Mouse (Mus musculus) liver (tissue): ENCODE data around the gene Cmip.

Source experiments
- DNase-seq: peaks from one replicate; pipeline ENCODE4 v3.0.0-alpha.2; 2020; ENCODE audit warnings: mixed read lengths

Cmip gene

DNA sequence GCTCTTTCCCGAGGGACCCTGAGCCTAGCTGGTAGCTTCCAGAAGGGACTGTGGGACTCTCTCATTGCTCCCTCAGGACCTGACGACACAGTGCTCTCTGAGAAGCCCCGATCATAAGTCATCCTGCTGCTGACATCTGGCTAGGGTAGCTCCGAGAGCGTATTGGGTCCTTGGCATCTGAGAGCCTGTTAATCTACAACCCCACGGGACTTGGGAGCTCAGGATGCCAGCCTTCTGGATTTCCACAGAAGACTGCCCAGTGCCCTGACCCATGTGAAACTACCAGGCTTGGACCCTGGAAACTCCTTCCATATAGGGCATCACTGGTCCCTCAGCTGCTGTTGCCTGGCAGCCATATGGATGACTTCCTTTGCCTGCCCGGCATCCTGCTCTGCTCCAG is 43.3 kb downstream of the Cmip start:
- DNase-seq: no peak

DNA sequence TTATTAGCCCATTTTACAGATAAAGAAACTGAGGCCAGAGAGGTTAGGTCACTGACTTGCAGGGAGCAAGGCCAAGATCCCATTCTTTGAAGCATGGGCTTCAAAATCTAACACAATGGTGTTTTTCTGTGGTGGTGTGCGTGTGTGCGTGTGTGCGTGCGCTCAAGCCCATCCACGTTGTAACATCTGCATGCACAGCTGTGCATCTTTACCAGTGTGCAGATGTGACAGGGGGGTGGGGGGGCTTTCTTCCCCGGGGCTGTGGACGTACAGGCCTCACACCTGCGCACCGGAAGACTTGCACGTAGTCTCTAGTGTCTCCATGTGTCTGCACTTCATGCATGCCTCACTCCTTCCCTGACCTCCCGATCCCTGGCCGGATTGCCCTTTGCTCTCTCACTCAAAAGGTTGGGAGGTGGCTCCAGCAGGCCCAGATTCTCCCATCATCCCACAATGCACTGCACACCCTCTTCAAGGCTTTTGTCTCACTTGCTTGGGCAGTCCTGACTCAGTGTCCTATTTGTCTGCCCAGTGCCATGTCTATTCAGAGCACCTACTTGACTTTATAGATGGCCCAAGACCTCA is 44.7 kb downstream of the Cmip start:
- no peak for DNase-seq

DNA sequence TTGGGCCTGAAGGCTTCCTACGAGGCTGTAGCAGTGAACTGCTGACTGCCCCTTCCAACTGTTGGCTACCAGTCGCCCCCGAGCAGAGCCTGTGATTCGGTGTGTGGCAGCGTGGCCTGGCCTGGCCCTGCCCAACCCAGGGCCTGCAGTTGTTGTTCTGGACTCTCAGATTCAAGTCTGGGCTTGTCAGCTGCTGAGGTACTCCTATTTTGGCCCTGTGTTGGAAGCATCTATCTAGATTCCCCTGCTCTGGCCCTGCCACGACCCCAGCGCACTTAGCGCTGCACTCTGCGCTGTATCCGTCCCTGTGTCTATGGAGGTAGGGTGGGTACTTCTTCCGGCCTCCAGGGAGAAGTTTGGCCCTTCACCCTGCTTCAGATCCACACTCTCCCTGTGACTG is 45.2 kb downstream of the Cmip start:
- DNase-seq: no peak

DNA sequence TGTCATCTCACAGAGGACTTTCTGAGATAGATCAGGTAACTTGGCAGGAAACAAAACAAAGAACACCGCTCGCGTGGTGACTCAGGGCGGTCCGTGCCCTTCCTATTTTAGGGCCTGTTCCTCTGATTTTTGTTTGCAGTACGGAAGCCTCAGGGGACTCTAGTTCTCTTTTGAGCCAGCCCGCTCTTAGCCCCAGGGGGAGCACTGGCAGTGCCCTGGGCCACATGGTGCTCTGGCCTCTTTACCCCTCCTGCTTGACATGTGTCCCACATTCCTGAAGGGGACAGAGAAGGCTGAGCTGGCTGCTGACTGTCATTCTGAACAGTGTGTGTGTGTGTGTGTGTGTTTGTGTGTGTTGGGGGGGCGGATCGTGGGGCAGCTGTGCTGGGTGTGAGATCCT is 46.8 kb downstream of the Cmip start:
- no peak for DNase-seq

DNA sequence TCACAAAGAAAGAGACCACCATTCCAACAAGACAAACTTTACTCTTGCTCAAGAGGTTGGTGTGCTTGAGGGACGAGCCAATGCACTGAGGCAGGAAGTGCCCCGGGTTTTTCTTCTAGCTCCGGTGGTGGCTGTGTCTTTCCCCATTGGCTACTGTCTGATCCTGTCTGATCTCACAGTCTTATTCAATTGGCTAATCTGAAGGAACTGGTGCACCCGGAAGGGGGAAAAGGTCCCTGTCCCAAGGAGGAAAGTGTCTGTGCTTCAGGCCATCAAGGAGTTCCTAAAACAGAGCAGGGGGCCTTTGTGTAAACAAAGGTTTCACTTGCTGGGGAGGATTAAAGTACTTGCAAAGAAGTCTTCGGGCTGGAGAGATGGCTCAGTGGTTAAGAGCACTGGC is 48.5 kb downstream of the Cmip start:
- DNase-seq: no peak

DNA sequence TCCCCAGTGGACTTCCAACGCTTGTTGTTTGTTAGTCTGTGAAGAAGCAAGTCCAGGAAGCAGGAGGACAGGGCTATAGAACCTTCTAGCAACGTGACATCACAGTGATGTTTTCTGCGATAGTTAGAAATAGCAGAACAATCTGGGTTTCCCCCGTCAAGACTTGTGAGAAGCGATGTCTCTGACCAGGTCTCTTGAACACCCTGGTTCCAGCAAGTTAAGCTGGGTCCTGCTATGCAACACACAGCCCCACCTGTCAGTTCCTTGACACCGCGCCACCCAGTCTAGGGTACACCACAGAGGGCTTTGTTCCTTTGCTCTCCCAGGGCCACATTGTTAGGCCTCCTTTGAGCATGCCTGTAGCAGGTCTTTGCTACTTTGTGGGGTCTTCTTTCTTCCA is 49.9 kb downstream of the Cmip start:
- no peak for DNase-seq

DNA sequence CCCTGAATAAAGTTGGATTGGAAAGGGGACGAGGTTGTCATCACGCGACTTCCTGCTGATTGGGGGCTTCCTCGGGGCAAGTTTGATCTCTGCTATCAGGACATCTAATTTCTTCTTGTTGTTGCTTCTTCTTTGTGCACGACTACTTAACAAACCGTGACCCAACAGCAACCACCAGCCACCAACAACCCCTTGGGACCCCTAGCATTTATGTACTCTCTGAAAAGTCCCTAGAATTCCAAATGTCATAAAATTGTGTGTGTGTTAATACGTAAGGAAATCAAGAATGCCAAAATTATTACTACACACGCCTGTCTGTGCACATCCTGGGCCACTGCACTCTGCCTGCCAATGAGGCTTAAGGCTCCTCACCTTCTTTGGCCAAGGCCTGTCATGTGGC is 50.4 kb downstream of the Cmip start:
- DNase-seq: no peak

DNA sequence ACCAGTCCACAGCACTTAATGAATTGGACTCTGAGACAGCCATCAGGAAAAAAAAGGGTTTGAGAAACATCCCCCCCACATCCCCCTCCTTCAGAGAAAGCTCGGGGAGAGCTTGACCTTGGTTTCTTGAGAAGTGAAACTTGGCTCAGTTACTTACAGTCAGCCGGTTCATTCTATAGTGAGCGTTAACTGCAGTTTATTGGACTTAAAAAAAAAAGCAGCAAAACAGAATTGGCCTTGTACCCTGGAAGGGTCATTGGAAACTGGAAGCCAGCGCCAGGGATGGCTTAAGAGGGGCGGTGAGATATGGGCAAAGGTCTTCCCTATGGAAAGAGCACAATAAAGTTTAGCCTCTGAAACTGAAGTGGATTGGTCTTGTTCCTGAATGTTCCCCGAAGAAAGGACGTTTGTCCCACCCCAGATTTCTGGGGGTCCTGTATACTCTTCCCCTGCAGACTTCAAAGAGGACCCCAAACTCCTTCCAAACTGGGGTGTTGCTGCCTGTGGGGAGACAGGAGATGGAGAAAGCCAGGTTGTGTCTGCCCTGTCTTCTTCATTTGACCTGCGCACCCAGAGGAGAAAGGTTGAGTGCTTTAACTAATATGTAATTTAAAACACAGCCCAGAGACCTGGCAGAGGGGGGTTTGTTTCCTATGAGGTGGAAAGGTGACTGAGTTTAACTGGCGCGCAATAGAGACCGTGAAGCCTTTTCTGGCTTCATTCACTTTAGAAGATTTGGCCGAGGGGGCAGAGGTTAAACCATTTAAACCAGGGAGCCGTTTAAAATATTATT is 51.6 kb downstream of the Cmip start:
- no peak for DNase-seq

DNA sequence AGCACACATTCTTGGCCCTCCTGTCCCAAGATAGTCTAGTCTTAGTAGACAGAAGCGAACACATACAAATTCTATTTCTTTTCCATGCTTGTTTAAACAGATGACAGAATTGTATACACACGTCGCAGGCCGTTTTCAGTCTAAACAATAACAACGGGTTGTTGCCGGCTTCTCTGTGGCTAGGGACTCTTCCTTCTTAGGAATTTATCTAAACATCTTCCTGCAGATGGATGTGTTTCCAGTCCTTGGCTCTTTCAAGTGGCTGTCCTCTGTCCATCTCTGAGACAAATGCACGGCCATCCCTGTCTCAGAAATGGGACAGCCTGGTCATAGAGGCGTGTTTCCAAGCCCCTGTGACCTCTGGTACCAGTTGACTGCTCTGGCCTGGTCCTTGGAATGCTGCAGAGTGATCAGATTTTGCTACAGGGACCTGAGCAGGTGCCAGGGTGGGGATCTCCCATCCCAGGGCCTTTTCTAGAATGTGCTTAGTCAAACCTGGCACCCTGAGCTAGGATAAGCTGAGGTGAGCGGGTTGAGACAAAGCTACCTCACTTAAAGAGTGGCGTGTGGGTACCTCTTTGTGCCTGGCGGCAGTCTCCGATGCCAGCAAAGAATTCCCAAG is 52.9 kb downstream of the Cmip start:
- DNase-seq: no peak

DNA sequence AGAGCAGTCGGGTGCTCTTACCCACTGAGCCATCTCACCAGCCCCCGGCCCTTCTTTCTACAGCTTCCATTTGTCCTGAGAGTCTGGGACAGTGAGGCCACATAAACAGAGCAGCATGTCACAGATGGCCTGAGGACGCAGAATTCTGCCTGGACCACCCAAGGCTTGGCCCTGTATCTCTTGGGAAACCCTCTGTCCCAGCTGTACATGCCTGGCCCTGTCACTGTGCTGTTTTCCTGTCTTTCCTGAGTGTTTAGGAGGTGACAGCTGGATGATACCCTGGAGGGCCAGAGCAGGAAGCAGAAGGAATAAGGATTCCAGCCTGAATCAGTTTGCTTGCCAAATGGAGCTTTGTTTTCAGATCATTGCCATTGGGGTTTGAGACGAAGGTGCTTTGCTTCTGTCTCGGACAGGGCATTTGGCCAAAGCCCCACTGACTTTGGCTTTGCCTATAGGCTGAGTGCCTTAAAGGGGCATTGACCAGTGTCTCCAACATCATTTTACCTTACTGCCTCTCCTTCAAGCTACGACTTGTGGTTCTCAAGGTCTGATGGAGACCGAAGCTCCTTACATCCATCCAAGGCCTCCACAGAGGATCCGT is 54.2 kb downstream of the Cmip start:
- no peak for DNase-seq

DNA sequence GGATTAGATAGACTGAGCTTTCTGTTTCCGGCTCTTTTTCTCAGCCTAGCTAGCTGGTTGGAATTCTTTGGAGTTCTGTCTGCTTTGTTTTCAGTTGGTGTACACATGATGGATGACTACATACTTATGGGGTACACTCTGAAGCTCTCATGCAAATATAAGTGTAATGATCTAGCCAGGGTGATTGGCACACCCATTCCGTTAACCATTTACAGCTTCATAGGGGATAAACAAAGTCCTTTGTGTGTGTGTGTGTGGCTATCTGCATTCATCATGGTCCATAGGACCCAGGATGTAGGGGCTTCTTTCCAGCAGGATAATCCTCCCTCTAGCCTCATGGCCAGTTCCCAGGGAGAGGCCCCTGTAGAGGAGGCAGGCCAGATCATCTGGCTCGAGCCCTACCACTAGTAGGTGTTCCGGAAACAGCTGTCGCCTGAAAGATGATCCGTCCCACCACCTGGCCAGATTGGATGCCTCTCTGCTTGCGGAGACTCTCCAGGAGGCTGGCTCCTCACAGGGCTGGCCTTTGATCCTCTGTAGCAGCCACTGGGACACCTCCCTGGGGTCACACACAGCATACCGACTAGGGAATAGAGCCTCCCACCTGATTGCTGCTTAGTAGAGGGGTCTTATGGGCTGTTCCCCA is 57.6 kb downstream of the Cmip start:
- DNase-seq: no peak

DNA sequence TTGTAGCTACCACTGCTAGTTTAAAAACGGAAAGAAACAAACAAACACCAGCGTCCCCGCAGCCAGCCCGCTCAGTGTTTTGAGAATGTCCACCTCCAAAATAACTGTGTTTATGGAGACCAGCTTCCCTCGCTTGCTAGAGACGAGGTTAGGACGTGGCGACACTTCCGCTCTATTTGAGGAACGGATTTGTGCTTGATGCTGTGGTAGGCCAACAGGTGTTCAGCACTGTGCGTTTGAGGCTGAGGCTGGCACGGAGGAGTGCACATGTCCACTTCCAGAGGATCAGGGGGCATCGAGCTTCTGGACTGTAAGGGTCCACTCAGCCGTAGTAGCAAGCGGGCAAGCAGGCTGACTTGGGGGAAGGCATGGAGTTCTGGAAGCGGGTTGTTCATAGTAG is 58.9 kb downstream of the Cmip start:
- no peak for DNase-seq

DNA sequence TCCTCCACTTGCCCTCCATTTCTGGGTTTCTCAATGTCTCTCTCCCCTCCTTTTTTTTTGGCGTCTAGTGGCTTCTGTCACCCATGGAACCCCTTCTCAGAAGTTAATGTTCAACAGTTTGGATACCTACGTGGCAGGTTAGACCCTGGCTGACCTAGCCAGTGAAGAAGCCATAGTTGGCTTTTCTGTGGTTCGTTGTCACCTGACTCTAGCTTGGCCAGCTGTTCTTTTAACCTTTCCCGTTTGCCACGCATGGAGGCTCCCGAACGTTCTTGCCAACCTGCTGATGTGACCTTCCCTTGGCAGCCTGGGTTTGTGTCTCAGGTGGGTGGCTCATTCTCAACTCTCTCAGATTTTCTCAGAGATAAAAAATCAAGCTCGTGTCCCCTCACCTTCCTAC is 60.6 kb downstream of the Cmip start:
- DNase-seq: no peak

DNA sequence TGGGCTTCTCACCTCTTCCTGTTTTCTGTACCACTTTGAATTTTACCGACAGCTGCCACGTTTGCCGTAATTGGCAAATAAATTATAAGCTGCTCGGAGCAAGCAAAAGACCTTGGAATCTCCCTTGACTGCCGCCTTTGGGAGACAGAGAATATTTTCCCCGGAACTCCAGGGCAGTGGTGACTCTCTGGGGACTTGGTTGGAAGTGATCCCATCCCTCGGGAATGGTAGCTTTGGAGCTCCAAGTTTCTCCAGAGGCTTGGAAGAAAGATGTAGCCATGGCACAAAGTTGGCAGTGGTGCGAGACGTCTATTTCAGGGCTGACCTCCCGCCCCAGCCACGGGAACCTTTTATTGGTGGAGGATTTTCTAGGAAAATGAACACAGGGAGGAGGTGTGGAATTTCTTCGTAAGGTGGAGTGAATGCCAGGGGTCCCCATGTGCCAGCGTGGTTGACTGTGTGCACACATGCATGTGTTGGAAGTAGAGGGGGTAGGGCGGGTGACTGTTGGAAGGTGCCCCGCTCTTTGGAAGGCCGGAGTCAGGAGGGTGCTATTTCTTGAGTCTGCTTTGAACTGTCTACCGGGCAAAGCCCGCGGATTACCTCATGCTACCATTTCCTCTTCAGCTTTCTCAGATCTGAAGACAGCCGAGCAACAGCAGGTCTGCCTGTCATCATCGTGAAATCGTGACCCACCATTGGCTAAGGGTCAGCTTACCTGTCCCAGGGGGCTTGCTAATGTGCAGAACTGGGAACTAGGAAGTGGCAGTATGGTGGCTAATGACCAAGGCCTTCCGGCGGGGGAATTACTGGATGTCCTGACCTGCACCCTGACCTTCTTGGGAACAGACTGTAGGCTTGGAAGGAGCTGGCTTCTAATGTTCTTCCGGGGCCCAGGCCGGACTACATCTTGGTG is 62.3 kb downstream of the Cmip start:
- no peak for DNase-seq

DNA sequence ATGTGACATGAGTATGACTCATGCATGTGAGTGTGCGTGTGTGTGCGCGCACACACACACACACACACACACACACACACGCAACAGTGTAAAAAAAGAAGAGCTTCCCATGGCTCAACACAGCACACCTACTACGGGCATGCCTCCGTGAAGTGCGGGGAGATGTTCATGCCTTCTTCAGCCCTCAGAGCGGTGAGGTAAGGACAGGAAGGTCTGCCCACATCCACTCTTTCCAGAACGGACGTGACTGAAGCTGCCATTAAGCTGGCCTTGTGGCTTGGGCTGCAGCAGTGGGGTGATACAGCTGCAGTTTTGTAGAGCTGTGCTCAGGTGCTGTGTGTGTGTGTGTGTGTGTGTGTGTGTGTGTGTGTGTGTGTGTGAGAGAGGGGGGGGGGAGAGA is 63.8 kb downstream of the Cmip start:
- no peak for DNase-seq

DNA sequence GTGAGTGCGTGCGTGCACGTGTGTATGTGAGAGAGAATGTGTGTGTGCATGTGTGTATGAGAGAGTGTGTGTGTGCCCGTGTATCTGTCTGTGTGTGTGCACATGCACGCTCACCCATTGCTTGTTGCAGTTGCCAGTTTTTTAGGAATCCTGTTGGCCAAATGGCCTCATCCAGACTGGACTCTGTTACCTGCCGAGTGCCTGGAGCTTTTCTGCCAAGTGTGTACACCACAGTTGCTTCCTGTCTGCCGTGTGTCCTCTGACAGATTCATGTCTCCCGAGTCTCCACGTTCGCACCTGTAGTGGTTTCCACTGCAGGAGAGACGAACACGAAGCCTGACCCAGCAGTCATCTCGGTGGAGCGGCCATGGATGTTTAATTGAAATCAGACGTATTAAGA is 64.4 kb downstream of the Cmip start:
- no peak for DNase-seq

DNA sequence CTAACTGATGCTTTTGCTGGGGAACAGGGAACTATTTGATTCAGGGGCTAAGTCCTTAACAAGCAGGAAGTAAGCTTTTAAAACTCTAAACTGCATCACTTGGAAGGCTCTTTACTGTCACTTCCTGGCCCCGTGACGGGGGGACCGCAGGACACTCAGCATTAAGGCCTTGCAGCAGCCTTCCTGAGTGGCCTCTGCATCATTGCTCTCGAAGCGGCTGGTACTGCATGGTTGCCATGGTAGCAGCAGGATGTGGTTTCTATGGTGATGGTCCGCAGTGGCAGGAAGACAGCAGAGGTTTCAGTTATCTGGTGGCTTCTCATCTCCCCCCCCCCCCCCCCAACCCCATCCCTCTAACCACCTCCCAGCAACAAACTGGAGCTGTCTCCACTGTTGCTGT is 65.2 kb downstream of the Cmip start:
- DNase-seq: no peak

DNA sequence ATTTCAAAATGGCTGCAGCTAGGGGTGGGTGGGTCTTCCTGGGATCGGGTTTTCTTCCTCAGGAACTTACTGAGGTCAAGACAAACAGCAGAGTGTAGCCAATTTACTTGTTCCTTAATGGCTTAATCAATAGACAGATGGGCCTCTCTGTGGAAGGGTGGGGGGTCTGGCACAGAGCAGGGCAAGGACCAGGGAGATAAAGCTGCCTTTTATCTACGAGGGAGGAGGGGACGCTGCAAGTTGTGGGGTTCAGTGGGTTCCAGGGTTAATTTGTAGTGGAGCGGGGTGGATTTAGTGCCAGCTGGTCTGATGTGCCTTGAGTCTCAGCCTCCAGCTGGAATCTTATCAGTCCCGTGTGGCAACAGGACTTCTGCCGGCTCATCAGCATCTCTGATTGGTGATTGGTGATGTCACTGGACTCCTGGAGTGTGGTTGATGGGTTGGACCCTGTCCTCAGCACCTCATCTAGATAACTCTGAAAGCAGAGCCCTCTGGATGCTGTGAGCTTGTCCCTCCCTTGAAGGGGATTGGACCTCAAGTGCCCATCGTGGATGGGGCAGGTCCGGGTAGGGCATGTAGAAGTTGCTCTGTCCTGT is 65.9 kb downstream of the Cmip start:
- no peak for DNase-seq

DNA sequence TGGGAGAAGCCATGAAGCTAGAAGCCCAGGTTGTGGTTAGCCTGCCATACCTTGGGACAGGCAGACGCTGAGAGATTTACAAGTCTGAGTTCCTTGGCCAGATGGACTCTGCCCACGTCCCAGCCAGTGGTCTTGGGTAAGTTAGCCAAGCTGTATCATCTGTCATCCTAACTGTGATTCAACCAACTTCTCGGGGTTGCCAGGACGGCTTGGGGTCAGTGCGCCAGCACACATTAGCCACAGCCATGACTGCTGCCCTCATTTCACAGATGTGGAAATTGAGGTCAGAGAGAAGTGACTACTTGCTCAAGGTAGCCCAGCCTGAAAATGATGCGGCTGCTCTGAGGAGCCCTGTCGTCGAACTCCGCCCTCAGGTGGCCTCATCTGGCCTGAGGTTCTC is 68.0 kb downstream of the Cmip start:
- DNase-seq: no peak

DNA sequence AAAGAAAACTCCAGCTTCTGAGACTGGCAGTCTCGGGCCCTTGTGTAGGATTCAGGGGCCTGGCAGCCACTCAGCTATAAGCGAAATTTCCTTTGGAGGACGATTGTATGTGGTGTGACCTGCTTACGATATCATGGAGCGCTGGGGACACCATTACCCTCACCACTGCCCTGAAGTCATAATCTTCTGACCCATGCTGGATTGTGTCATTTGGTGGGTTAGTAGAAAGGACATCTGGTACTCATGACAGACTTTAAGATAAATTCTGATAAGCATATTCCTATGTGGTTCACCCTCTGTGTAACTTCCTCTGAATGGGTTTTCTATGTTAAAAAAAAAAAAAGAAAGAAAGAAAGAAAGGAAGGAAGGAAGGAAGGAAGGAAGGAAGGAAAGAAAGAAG is 69.9 kb downstream of the Cmip start:
- no peak for DNase-seq

DNA sequence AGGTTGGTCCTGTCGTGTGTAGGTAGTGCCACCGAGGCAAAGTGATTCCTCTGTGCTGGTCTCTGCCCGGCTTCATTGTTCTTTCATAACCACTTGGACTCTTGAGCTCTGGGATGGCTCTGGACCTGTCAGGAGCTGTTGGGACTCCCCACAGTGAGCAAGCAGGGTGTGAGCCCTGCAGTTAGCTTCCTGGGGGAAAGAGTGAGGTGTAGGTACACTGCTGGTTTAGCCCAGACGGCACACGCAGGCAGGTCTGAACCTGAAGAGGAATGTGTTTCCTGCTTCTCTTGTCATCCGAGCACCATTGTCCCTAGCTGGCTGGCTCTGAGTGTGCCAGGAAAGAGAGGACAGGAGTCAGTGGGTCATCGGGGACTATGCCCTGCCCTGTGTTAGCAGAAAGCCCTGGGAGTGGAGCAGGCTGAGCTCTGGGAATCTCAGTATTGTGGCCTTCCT is 70.5 kb downstream of the Cmip start:
- DNase-seq: no peak

DNA sequence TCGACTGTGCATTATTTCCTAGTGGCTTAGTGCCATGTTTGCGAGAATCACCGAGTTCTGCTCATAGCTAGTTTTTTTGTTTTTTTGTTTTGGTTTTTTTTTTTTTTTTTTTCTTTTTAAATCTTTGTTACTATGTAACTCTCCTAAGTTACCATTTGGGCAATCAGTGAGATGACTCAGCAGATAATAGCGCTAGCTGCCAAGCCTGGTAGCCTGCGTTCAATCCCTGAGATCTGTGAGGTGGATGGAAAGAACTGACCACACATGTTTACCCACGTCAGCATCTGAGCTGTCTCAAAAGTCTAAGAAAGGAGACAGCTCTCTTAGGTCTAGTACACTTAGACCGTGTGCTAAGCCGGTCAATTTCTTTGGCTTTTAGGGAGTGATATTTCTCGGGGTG is 71.9 kb downstream of the Cmip start:
- no peak for DNase-seq
